Mouse (Mus musculus): Measurements from ENCODE around the gene Hivep2. TPM values are rescaled to one million over a fixed set of nuclear protein-coding genes. Genes with fewer than 3 reads are reported as not detected.

Gene Hivep2
- total RNA-seq, 1 experiment from 2014 or later, result 50.3 TPM

- ATAC-seq (ENCODE audit: extremely low read depth, insufficient number of reproducible peaks, low FRiP score, poor library complexity, severe bottlenecking), result no peak
Measured at GRCm38 (mm10) chr10:14043349-14043710, 77.5 kb downstream of the Hivep2 start.

- ATAC-seq (ENCODE audit: extremely low read depth, insufficient number of reproducible peaks, low FRiP score, poor library complexity, severe bottlenecking), result no peak
Measured at GRCm38 (mm10) chr10:14044046-14044782, 78.3 kb downstream of the Hivep2 start.

DNA sequence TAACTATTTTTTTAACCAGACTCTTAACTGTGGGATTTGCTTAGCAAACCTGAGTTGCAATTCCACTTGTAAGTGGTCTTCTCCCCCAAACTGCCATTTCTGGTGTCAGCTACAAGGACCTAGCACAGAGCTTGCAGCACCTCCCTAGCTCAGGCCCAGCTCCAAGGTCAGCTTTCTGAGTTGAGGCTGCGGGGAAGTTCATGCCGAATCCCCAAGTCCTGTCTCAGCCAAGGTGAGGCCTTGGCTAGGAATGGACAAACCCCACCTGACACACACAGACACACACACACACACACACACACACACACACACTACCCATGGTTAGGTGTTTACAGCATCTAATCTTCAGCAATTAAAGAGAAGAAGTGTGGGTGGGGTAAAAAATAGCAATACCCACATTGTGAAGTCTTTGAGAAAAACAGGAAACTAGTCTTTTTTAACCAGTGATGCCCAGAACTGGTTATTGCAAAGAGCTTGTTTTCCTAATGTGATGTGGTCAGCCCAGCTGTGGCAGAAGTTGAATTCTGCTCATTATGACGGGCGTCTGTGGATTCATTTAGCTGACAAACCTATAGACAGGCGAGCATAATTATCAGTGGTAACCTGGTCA is 79.0 kb downstream of the Hivep2 start:
- peak; percentile 20; the same call in 1 of the 2 replicates for ATAC-seq (ENCODE audit: extremely low read depth, insufficient number of reproducible peaks, low FRiP score, poor library complexity, severe bottlenecking)

DNA sequence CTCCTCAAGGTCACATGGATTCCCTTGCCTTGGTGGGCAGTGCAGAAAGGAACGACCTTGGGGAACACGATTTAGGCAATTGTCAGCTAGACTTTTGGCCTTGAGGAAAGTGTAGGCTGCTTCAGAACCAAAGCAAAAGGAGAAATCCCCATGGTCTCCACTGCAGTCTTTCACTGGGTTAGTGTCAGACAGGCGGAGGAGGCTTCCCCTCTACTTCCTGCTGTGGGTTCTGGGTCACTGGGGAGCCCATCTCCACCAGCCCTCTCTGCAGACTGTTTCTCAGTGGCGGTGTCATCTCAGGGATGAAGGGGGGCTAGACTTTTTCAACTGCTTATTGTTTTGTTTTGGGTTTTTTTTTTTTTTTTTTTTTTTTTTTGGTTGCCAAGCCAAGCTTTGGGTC is 79.9 kb downstream of the Hivep2 start:
- ATAC-seq (ENCODE audit: extremely low read depth, insufficient number of reproducible peaks, low FRiP score, poor library complexity, severe bottlenecking), result peak; percentile 80

- no peak for ATAC-seq (ENCODE audit: extremely low read depth, insufficient number of reproducible peaks, low FRiP score, poor library complexity, severe bottlenecking)
Measured at GRCm38 (mm10) chr10:14046171-14046651, 80.3 kb downstream of the Hivep2 start.

GRCm38 (mm10) chr10:14046935-14047334 is 81.1 kb downstream of the Hivep2 start:
- no peak for ATAC-seq (ENCODE audit: extremely low read depth, insufficient number of reproducible peaks, low FRiP score, poor library complexity, severe bottlenecking)

- no peak for ATAC-seq (ENCODE audit: extremely low read depth, insufficient number of reproducible peaks, low FRiP score, poor library complexity, severe bottlenecking)
Measured at GRCm38 (mm10) chr10:14047661-14048060, 81.8 kb downstream of the Hivep2 start.

GRCm38 (mm10) chr10:14048322-14048915 is 82.5 kb downstream of the Hivep2 start:
- no peak for ATAC-seq (ENCODE audit: extremely low read depth, insufficient number of reproducible peaks, low FRiP score, poor library complexity, severe bottlenecking)

DNA sequence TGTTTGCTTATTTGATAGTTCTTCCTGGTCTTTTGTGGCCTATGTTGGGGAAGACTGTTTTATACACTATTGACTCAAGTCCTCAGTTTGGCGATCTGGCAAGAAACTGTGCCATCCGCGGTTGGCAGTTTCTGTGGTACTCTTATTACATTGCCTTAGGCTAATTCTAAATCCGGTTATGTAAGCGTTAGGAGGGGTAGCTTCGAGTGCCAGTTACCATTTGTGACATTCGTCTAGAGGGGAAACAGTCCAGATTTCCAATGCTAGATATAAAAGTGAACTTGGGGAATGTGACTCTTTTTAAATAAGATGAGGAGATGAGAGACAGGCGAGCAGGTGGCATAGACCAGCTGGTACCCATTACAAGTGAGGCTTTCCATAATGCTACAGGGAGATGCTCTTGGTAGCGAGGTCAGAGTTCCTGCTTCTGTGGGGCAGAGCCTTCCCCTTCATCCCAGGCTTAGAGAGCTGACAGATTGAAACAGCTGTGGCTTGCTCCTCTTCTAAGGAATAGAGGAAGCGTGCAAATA is 83.1 kb downstream of the Hivep2 start:
- no peak for ATAC-seq (ENCODE audit: extremely low read depth, insufficient number of reproducible peaks, low FRiP score, poor library complexity, severe bottlenecking)

- ATAC-seq (ENCODE audit: extremely low read depth, insufficient number of reproducible peaks, low FRiP score, poor library complexity, severe bottlenecking), result no peak
Measured at GRCm38 (mm10) chr10:14049686-14050085, 83.8 kb downstream of the Hivep2 start.

DNA sequence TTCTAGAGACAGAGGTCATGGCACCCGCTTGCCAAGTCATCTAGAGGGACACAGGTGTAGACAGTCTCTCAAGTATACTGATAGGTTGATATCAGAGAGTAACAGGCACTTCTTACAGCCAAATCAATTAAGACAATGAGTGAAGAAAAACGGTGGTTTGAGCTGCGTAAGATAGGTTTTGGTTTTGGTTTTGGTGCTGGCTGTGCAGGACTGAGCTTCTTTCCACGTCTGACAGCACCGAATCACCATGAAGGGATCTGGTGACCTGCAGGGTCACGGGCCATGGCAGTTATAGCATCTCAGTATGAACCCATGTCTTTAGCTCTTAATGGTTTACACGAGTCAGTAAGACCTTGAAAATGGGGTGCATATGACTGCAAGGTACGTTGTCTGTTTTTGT is 84.7 kb downstream of the Hivep2 start:
- no peak for ATAC-seq (ENCODE audit: extremely low read depth, insufficient number of reproducible peaks, low FRiP score, poor library complexity, severe bottlenecking)

GRCm38 (mm10) chr10:14052109-14052689 is 86.3 kb downstream of the Hivep2 start:
- ATAC-seq (ENCODE audit: extremely low read depth, insufficient number of reproducible peaks, low FRiP score, poor library complexity, severe bottlenecking), result no peak

DNA sequence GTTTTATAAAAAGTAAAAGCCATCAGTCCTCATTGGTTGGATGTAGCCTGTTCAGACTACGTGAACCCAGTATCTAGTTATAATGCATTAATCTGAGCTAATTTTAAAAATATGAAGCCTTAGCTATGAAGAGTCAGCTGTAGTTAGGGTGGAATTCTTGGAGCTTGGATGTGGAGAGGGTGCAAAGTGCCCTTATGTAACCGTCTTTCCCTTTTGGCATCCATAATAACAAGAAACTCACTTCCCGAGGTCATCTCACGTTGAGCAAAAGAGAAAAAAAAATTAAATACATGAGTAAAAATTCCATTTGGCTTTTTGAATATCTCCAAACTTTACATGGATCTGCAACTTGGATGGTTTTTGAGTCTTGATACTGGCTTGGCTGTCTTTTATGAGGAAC is 89.0 kb downstream of the Hivep2 start:
- ATAC-seq (ENCODE audit: extremely low read depth, insufficient number of reproducible peaks, low FRiP score, poor library complexity, severe bottlenecking), result no peak

GRCm38 (mm10) chr10:14055533-14055981 is 89.7 kb downstream of the Hivep2 start:
- no peak for ATAC-seq (ENCODE audit: extremely low read depth, insufficient number of reproducible peaks, low FRiP score, poor library complexity, severe bottlenecking)

DNA sequence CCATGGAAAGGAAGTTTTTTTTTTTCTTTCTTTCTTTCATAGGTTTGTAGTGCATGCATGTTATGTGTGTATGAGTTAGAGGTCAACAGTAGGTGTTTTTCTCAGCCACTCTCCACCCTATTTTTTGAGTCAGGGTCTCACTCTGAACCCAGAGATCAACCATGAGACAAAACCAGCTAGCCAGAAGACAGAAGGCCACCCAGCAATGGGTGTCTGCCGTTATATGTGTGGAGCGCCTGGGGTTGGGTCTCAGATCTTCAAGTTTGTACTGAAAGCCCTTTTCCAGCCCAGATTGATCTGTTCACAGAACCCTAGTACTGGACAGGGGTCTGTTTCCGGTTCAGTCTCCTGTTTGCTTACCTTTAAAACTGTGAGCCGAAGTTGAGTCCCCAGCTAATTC is 90.2 kb downstream of the Hivep2 start:
- no peak for ATAC-seq (ENCODE audit: extremely low read depth, insufficient number of reproducible peaks, low FRiP score, poor library complexity, severe bottlenecking)

DNA sequence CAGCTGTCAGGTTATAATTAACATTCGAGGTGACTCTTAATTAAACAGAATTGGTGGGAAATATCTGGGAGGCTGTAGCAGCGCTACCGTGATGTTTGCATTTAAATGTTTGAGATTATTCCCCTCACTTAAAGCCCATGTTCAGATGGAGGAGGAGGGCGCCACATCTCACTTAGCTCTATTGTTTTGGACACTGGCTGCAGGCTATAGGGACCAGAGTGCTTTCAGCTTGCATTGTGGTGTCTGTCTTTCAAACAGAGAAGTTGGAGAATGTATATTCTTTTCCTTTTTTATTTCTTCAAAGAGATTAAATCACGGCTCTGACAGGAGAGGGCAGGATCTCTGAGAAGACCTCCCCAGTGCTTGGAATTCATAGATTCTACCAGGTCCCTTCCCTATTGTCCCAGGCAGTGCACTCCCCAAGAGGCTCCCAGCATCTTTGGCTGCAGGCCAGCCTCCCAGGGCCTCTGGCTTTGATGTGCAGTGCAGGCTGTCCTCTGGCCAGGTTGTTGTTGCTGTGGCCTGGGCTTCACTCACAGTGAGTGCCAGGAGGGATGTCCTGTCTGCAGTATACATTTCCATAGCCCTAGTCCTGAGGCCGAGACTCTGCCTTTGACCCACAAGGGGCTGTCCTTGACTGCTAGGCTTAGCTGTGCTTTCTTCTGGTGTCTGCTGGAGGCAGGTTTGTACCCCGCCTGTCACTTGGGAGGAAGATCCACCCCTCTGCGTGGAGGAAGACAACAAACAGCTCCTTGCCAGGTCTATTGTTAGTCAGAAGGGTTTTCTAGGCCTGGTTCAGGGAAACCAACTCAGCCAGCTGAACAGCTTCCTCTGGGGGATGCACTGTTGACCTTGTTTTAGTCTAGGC is 90.9 kb downstream of the Hivep2 start:
- ATAC-seq (ENCODE audit: extremely low read depth, insufficient number of reproducible peaks, low FRiP score, poor library complexity, severe bottlenecking), result peak; percentile 17; the same call in 1 of the 2 replicates

DNA sequence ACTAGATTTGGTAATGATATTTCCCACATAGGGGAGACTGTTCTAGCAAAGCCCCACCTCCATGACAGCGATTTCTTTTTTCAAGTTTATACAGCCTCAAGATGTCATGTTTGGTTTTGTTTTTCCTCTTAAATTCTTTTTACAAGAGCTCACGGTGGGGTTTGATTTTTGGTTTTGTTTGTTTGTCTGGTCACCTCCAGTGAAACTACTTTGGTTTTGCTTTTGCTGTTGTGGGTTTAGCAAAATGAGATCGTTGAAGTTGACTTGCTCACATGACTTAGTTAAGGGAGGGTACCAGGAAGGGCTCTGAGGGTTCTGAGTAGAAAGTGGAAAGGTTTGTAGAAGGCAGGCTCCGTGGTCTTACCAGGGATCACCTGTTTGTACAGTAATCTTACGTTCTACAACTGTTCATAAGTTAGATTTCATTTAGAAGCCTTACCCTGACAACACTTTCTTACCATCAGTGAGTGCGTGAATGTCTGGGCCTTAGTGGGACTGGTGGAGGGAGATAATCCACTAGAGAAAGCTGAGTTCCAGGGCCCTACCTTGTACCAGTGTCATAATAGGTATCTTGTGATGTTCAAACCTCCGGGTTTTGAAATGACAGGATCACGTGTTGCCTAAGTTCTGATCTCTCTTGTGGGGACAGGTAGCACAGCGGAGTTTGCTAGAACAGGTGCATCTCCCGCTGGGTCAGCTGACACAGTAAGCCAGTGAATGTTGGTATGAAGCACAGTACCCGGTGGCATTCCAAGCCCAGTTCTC is 92.1 kb downstream of the Hivep2 start:
- no peak for ATAC-seq (ENCODE audit: extremely low read depth, insufficient number of reproducible peaks, low FRiP score, poor library complexity, severe bottlenecking)

DNA sequence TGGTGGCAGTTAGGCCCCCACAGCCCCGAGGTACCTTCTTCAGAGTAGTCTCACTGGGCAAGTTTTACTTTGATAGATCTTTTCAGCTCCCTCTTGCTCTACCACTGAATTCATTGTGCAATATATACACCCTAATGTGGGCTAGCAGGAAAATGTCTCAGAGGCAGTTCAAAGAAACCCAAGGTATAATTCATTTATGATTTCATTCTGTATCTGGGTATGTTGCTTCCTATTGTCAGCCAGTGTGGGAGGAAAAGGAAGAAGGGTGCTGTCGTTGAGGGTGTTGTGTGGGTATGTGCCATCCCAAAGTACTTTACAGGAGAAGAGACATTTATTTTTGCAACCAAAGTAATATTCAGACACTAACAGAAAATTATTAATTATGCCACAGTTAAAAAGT is 92.9 kb downstream of the Hivep2 start:
- ATAC-seq (ENCODE audit: extremely low read depth, insufficient number of reproducible peaks, low FRiP score, poor library complexity, severe bottlenecking), result no peak
